Mouse (Mus musculus) ES-E14 (cell line): ENCODE measurements around the gene Chrna1.

Experiments used
- CHD2 ChIP-seq: IDR thresholded peaks from 2 replicates; pipeline ENCODE4 v1.6.1; 2014; ENCODE audit warnings: mild to moderate bottlenecking, low read depth, low read length, inconsistent platforms
- HCFC1 ChIP-seq: IDR thresholded peaks from 2 replicates; pipeline ENCODE4 v1.6.1; 2012; ENCODE audit warnings: low read length, inconsistent platforms, borderline replicate concordance; ENCODE audit not compliant: insufficient read depth
- MAFK ChIP-seq: IDR thresholded peaks from 2 replicates; pipeline ENCODE4 v1.6.1; 2014; ENCODE audit warnings: mild to moderate bottlenecking, low read depth, low read length, inconsistent platforms; ENCODE audit not compliant: insufficient read depth
- ZC3H11A ChIP-seq: IDR thresholded peaks from 2 replicates; pipeline ENCODE4 v1.6.1; 2012; ENCODE audit warnings: low read depth, mild to moderate bottlenecking, inconsistent platforms, low read length, borderline replicate concordance
- ZNF384 ChIP-seq: IDR thresholded peaks from 2 replicates; pipeline ENCODE4 v1.6.1; 2012; ENCODE audit warnings: low read depth, low read length, inconsistent platforms

GRCm38 (mm10) chr2:73522336-73522735 is 57.8 kb downstream of the Chrna1 start:
- TF ChIP-seq ZC3H11A: no peak
- no peak for TF ChIP-seq HCFC1
- TF ChIP-seq ZNF384: no peak
- TF ChIP-seq CHD2: no peak
- TF ChIP-seq MAFK: no peak
